19 mouse cellular contexts compared by ENCODE assay signal in genomic region chr11:57649269-57649668, GRCm38 (mm10). TPM values are rescaled to one million over a fixed set of nuclear protein-coding genes. Genes with fewer than 3 reads are reported as not detected.
DNase-seq lines count a peak whose midpoint lies in the region; ATAC-seq and TF ChIP-seq lines count a peak whose summit lies in the region.
"Had no signal": no experiment of that assay in that cellular context is flagged by ENCODE, and none has a peak within 500 bp of the region (broad histone marks: within the 10 kb centered on the region; RNA-seq: fewer than 3 reads in every experiment).

No protein-coding gene starts in this region.

- H3K4me2 ChIP-seq in heart, embryonic 13.5 days, result peak overlapping the region; percentile 56; the same call in 1 of the 2 replicates
- peak overlapping the region; percentile 92 for H3K4me2 ChIP-seq in liver, embryonic 14.5 days (ENCODE audit: low read depth)
- H3K4me2 ChIP-seq: hindbrain, embryonic 13.5 days; lung, embryonic 15.5 days; midbrain, embryonic 13.5 days had no signal

- H3K27ac ChIP-seq in heart, embryonic 13.5 days (replicated peaks), result no peak overlapping the region
- no peak overlapping the region for H3K27ac ChIP-seq in liver, embryonic 14.5 days
- H3K27ac ChIP-seq: hindbrain, embryonic 13.5 days; kidney, postnatal 0 days; left cerebral cortex, adult 2 months; lung, embryonic 15.5 days; midbrain, embryonic 13.5 days had no signal

- no peaks in the 10 kb centered on the region for H3K9me3 ChIP-seq in heart, embryonic 13.5 days
- H3K9me3 ChIP-seq in liver, embryonic 14.5 days (ENCODE audit: control insufficient read depth, low read length), result no peaks in the 10 kb centered on the region
- H3K9me3 ChIP-seq: hindbrain, embryonic 13.5 days; lung, embryonic 15.5 days; megakaryocyte, embryonic 14.5 days; midbrain, embryonic 13.5 days had no signal

- no peak overlapping the region for H3K9ac ChIP-seq in heart, embryonic 13.5 days
- H3K9ac ChIP-seq in liver, embryonic 14.5 days (replicated peaks), result peak overlapping the region; percentile 75; the same call in 1 of the 2 replicates
- H3K9ac ChIP-seq: forebrain, postnatal 0 days; hindbrain, embryonic 13.5 days; lung, embryonic 15.5 days; midbrain, embryonic 13.5 days had no signal

- no peak for TF ChIP-seq CTCF in liver, embryonic 14.5 days (IDR thresholded peaks at IDR 0.05; ENCODE audit: low read depth)

- H3K27me3 ChIP-seq in heart, embryonic 13.5 days (replicated peaks), result no peaks in the 10 kb centered on the region
- no peaks in the 10 kb centered on the region for H3K27me3 ChIP-seq in liver, embryonic 14.5 days (ENCODE audit: control insufficient read depth, insufficient read depth, low read length)
- H3K27me3 ChIP-seq: lung, embryonic 15.5 days had no signal

- no peak for DNase-seq in heart, adult 8-10 months (ENCODE audit: low spot score)
- DNase-seq in thymus, postnatal 4 days, result peak; percentile 5
- DNase-seq in thymus, postnatal 36 days, result no peak
- DNase-seq in liver, embryonic 14.5 days (ENCODE audit: low read depth in 3 of 3, low spot score in 3 of 3), result no peak
- no peak for DNase-seq in ovary, adult 18-20 months (ENCODE audit: low spot score)
- DNase-seq: adrenal gland, postnatal 25 days; cerebellum, adult 9-10 months; forebrain, postnatal 0 days; kidney, adult 11 months; lung, postnatal 36 days; thymus, adult 2 months had no signal

- H3K4me3 ChIP-seq in heart, embryonic 13.5 days, result no peak overlapping the region
- peak overlapping the region; percentile 4 to 9; a peak in 2 of 4 replicates for H3K4me3 ChIP-seq in liver, embryonic 14.5 days (ENCODE audit: insufficient read depth in 1 of 2, low read depth in 2 of 2, low read length in 2 of 2)
- H3K4me3 ChIP-seq: hindbrain, embryonic 13.5 days; left cerebral cortex, adult 2 months; lung, embryonic 15.5 days; megakaryocyte, embryonic 14.5 days; midbrain, embryonic 13.5 days had no signal

- ATAC-seq in heart, embryonic 13.5 days (ENCODE audit: extremely low read depth, insufficient number of reproducible peaks, low FRiP score, low TSS enrichment), result no peak
- no peak for ATAC-seq in liver, embryonic 14.5 days (ENCODE audit: insufficient read depth)
- no peak for ATAC-seq in granulocyte monocyte progenitor cell, adult 5-6 weeks (replicated peaks; ENCODE audit: poor library complexity, severe bottlenecking)
- ATAC-seq: forebrain, postnatal 0 days; midbrain, embryonic 13.5 days had no signal

- TF ChIP-seq EP300 in liver, embryonic 14.5 days (IDR thresholded peaks at IDR 0.05; ENCODE audit: low read depth), result no peak

- H3K36me3 ChIP-seq in heart, embryonic 13.5 days, result 0 out of 2 replicates have a peak, but pooled peaks cover 3% of the 10 kb centered on the region
- peaks cover 19% of the 10 kb centered on the region for H3K36me3 ChIP-seq in liver, embryonic 14.5 days (replicated peaks; ENCODE audit: control insufficient read depth, insufficient read depth, low read depth)
- H3K36me3 ChIP-seq: hindbrain, embryonic 13.5 days; lung, embryonic 15.5 days had no signal

- H3K4me1 ChIP-seq in heart, embryonic 13.5 days, result peaks cover 73% of the 10 kb centered on the region
- H3K4me1 ChIP-seq in liver, embryonic 14.5 days (replicated peaks; ENCODE audit: control insufficient read depth in 2 of 2, insufficient read depth in 2 of 2, low read length in 1 of 2), result peaks cover 73 to 74% of the 10 kb centered on the region in 2 experiments

- 59% methylated on average over 4 of the region's 4 CpGs for WGBS in heart, embryonic 13.5 days
- WGBS in liver, embryonic 14.5 days (ENCODE audit: insufficient replicate concordance), result 36% methylated on average over 4 of the region's 4 CpGs

RNA-seq across cellular contexts. Expression of gene Galnt10, which starts 4.0 kb away (rescaled TPM):
- polyA plus RNA-seq in heart, embryonic 13.5 days (2015; fragmentation: Nextera tagmentation; extraction: Ambion mirVana), result 10.3 and 11.4 TPM in 2 replicates
- 1 to 10 TPM; 5.7 to 8.1 (median 6.9) TPM for total RNA-seq in heart, adult 8-10 months (2022)
- polyA plus RNA-seq in liver, embryonic 14.5 days (2012; rRNA removed), result 11.8 and 13.1 TPM in 2 replicates
- polyA plus RNA-seq in liver, embryonic 14.5 days (2014; fragmentation: Nextera tagmentation; extraction: Ambion mirVana), result 13.9 and 17.9 TPM in 2 replicates
- total RNA-seq in granulocyte monocyte progenitor cell, adult 5-6 weeks (2014; fragmentation: Nextera tagmentation), result 5.1 and 6.8 TPM in 2 replicates
- 7.8 and 8.9 TPM in 2 replicates for total RNA-seq in granulocyte monocyte progenitor cell, adult 5-6 weeks (2017)
